Mouse (Mus musculus) right cerebral cortex, postnatal 25 days (tissue): Measurements from ENCODE around the gene Foxp4.

Source experiments
- DNase-seq: peaks from one replicate; pipeline ENCODE4 v3.0.0; 2022

Foxp4 gene

GRCm38 (mm10) chr17:47924383-47925339 lies at the start of gene Foxp4:
Gene Foxp4, minus strand, starts transcription at chr17:47924645.
- DNase-seq: peak; percentile 81

GRCm38 (mm10) chr17:47973563-47974472 lies 49.4 kb upstream of the Foxp4 start:
- DNase-seq: peak; percentile 33

- no peak for DNase-seq
Measured at GRCm38 (mm10) chr17:47965885-47966505, 41.5 kb upstream of the Foxp4 start.

GRCm38 (mm10) chr17:47958046-47958790 lies 33.8 kb upstream of the Foxp4 start:
- no peak for DNase-seq

- no peak for DNase-seq
Measured at GRCm38 (mm10) chr17:47956486-47956885, 32.0 kb upstream of the Foxp4 start.

GRCm38 (mm10) chr17:47955054-47955741 lies 30.8 kb upstream of the Foxp4 start:
- DNase-seq: no peak

- no peak for DNase-seq
Measured at GRCm38 (mm10) chr17:47953231-47953630, 28.8 kb upstream of the Foxp4 start.

- DNase-seq: no peak
Measured at GRCm38 (mm10) chr17:47952368-47953081, 28.1 kb upstream of the Foxp4 start.

- DNase-seq: no peak
Measured at GRCm38 (mm10) chr17:47951452-47951851, 27.0 kb upstream of the Foxp4 start.

GRCm38 (mm10) chr17:47950831-47951230 lies 26.4 kb upstream of the Foxp4 start:
- DNase-seq: no peak

GRCm38 (mm10) chr17:47949441-47949840 lies 25.0 kb upstream of the Foxp4 start:
- no peak for DNase-seq

- DNase-seq: no peak
Measured at GRCm38 (mm10) chr17:47948753-47949152, 24.3 kb upstream of the Foxp4 start.

- DNase-seq: no peak
Measured at GRCm38 (mm10) chr17:47946921-47947420, 22.5 kb upstream of the Foxp4 start.

GRCm38 (mm10) chr17:47946111-47946510 lies 21.7 kb upstream of the Foxp4 start:
- DNase-seq: no peak

- peak; percentile 16 for DNase-seq
Measured at GRCm38 (mm10) chr17:47943103-47943870, 18.8 kb upstream of the Foxp4 start.

GRCm38 (mm10) chr17:47942008-47942407 lies 17.6 kb upstream of the Foxp4 start:
- DNase-seq: no peak

GRCm38 (mm10) chr17:47938839-47939238 lies 14.4 kb upstream of the Foxp4 start:
- no peak for DNase-seq

- DNase-seq: no peak
Measured at GRCm38 (mm10) chr17:47937926-47938600, 13.6 kb upstream of the Foxp4 start.

- no peak for DNase-seq
Measured at GRCm38 (mm10) chr17:47936591-47936990, 12.1 kb upstream of the Foxp4 start.
